Mouse (Mus musculus) limb, embryonic 14.5 days (tissue): ENCODE data around the gene Tedc1. TPM values are rescaled to one million over a fixed set of nuclear protein-coding genes. Genes with fewer than 3 reads are reported as not detected.

Experiments used
- ATAC-seq: fragments of 200-750 bp; cut with Nextera tagmentation; 2 replicates; pipeline ENCODE4 v1.8.0; 2017; ENCODE audit warnings: low read depth, moderate number of reproducible peaks, moderate TSS enrichment; ENCODE audit not compliant: low FRiP score
- DNase-seq: peaks from one replicate; pipeline ENCODE4 v3.0.0-alpha.2; 2015; ENCODE audit warnings: low spot score
- H3K27ac ChIP-seq: fragments of 300-500 bp; sonication (generic); replicated peaks from 2 replicates; pipeline ENCODE4 v1.5.1; 2014; ENCODE audit warnings: low read depth, mild to moderate bottlenecking, low read length, moderate library complexity, mixed read lengths
- H3K27me3 ChIP-seq: fragments of 300-500 bp; sonication (generic); 2 replicates; pipeline ENCODE4 v1.6.1; 2014; ENCODE audit warnings: low read length, mixed read lengths; ENCODE audit not compliant: control insufficient read depth, insufficient read depth
- H3K36me3 ChIP-seq: fragments of 300-500 bp; sonication (generic); 2 replicates; pipeline ENCODE4 v1.6.1; 2014; ENCODE audit warnings: mild to moderate bottlenecking, low read length, moderate library complexity, mixed read lengths; ENCODE audit not compliant: control insufficient read depth, insufficient read depth
- H3K4me1 ChIP-seq: fragments of 300-500 bp; sonication (generic); 2 replicates; pipeline ENCODE4 v1.6.1; 2014; ENCODE audit warnings: antibody characterized with exemption, low read length, mixed read lengths; ENCODE audit not compliant: control insufficient read depth, insufficient read depth
- H3K4me2 ChIP-seq: fragments of 300-500 bp; sonication (generic); replicated peaks from 2 replicates; pipeline ENCODE4 v1.6.1; 2014; ENCODE audit warnings: low read depth, mild to moderate bottlenecking, low read length, moderate library complexity; ENCODE audit not compliant: severe bottlenecking
- H3K4me3 ChIP-seq: fragments of 300-500 bp; sonication (generic); replicated peaks from 2 replicates; pipeline ENCODE4 v1.5.1; 2014; ENCODE audit warnings: low read length
- H3K9ac ChIP-seq: fragments of 300-500 bp; sonication (generic); 2 replicates; pipeline ENCODE4 v1.6.1; 2014; ENCODE audit warnings: mild to moderate bottlenecking, low read depth, low read length, moderate library complexity; ENCODE audit not compliant: severe bottlenecking
- H3K9me3 ChIP-seq: fragments of 300-500 bp; sonication (generic); 2 replicates; pipeline ENCODE4 v1.6.1; 2016; ENCODE audit warnings: low read length; ENCODE audit not compliant: control insufficient read depth
- POLR2A ChIP-seq: fragments of 200-500 bp; IDR thresholded peaks from 2 replicates; pipeline ENCODE4 v1.8.0; 2012; ENCODE audit warnings: inconsistent platforms, mild to moderate bottlenecking, moderate library complexity, borderline replicate concordance; ENCODE audit not compliant: insufficient read depth, insufficient read length; ENCODE audit errors: extremely low read depth
- WGBS: fragments of 180-500 bp; shearing (Covaris S2); extraction: QIAGEN DNeasy Blood & Tissue Kit; methylation state at CpG from one replicate; pipeline ENCODE4 v1.1.7; 2014; 5-methylcytosine and 5-hydroxymethylcytosine counted together
- polyA plus RNA-seq, 2 experiments: library from polyadenylated mRNA; depleted of rRNA in 1 of 2; stranded (reverse) in 1 of 2; unstranded in 1 of 2; fragments of >200 nt; fragmentation: Nextera tagmentation in 1 of 2; extraction: Ambion mirVana in 1 of 2; gene quantifications; 2 replicates each; pipeline versions ENCODE4 v1.2.1 to v1.2.3; 2012 to 2014

The Tedc1 gene
- polyA plus RNA-seq, 2 experiments: 19.5 to 30.8 TPM

DNA sequence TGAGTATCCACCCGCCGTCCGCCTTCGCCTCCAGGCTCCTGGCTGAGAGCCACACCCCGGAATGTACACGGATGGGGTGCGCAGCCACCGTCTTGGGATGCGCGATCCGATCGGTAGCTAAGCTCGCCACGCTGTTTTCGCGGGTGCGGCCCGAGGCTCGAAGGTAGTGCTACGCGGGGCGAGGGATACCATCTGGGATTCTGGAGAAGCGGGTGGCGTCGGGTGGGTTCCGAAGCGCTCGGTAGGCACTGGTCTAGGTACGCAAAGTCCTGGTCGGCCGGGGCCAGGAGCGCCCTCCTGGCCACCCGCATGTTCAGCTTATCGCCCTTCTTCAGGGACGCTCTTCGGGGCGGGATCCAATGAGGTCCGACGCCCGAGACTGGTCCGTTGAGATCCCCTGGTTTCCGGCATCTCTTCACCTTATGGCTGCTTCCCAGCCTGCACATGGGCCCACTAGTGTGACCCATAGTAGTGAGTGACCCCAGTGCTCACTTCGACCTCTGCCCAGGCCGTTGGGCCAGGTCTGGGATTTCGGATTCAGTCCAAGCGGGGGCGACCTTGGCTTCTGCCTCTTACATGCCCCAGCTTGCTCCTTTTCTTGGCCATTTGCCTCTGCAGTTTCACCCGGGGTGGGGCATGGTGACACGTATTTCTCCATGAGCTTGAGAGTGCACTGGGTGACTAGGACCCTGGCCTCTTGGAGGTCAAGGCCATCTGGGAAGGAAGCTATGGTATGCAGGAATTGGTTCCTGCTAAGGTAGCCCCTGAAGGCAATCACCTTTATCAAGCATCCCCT is 15.4 kb upstream of the Tedc1 start:
- H3K9ac ChIP-seq: peak overlapping the region; percentile 50
- TF ChIP-seq POLR2A: no peak
- H3K9me3 ChIP-seq: no peaks in the 10 kb centered on the region
- peaks cover 31% of the 10 kb centered on the region for H3K27me3 ChIP-seq
- peaks cover 18% of the 10 kb centered on the region for H3K4me1 ChIP-seq
- H3K27ac ChIP-seq: no peak overlapping the region
- H3K4me3 ChIP-seq: peak overlapping the region; percentile 48
- WGBS: 4% methylated on average over 45 of the region's 49 CpGs
- ATAC-seq (peak; percentile 12), DNase-seq (no peak)
- peak overlapping the region; percentile 91 for H3K4me2 ChIP-seq
- H3K36me3 ChIP-seq: peaks cover 31% of the 10 kb centered on the region

DNA sequence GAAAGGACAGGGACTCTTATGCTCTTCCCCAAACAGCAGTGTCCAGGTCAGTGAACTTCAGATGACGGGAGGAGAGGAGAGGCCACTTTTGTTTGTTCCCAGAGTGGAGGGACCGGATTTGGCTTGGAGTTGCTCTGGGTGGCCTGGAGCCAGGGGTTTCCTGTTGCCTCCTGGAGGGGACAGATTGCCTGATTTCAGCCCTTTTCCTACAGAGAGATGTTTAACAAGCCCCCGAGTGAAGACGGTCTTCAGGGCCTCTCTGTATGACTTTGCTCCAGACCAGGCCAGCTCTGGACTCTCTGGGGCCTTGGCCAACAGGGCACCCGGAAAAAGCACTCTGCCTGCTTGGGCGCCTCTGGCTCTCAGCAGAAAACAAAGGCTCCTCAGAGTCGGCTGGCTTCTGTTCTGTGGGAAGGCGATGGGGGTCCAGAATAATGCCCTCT is 14.7 kb upstream of the Tedc1 start:
- H3K9me3 ChIP-seq: no peaks in the 10 kb centered on the region
- no peak for ATAC-seq
- peaks cover 18% of the 10 kb centered on the region for H3K4me1 ChIP-seq
- H3K36me3 ChIP-seq: peaks cover 24% of the 10 kb centered on the region
- DNase-seq: no peak
- peak overlapping the region; percentile 48 for H3K4me3 ChIP-seq
- WGBS: 71% methylated on average over 8 of the region's 8 CpGs
- no peak for TF ChIP-seq POLR2A
- H3K4me2 ChIP-seq: peak overlapping the region; percentile 91
- H3K27ac ChIP-seq: no peak overlapping the region
- H3K9ac ChIP-seq: no peak overlapping the region
- peaks cover 36% of the 10 kb centered on the region for H3K27me3 ChIP-seq

DNA sequence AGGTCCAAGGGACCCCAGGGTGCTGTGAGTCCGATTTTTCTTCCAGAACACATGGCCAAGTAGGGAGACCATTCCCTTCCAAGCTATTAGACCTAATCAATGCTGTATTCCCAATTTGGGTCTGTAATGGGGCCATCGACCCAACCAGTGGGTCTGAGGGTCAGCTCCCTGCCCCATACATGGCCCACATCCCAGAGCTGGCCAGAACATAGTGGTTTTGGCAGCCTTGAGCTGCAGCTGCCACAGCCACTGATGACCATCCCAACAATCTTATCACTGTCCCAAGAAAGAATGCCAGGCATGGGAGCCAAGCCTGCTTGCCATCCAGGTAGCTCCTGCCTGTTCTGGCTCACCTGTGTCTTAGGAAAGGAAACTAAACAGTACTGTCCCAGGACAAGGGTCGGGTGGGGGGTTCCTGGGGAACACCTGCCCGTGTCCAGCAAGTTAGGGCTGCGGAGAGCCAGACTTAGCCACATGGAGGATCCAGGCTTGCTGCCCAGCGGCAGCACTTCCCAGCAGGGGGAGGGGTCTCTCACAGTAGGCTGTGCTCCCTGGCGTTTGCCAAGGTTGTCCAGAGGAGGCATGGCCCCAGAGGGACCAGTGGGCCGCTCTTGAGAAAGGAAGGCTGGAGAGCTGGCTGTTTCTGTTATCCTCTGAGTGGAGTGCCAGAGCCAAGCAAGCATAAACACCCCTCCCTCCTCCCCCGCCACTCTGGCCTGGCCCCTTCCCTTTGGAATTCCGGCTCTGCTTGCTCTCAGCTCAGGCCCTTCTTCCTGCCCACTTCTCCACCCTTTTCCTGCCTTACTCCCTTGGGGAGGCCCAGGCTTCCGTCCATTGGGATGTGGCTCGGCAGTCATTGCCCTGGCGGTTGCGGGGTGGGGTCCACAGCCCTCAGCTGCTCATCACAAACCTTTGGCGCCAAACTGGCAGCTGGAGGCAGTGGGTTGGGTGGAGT is 13.9 kb upstream of the Tedc1 start:
- H3K4me1 ChIP-seq: peaks cover 18% of the 10 kb centered on the region
- WGBS: 19% methylated on average over 15 of the region's 15 CpGs
- H3K9me3 ChIP-seq: no peaks in the 10 kb centered on the region
- no peak overlapping the region for H3K4me3 ChIP-seq
- TF ChIP-seq POLR2A: no peak
- DNase-seq: peak; percentile 59
- H3K27me3 ChIP-seq: peaks cover 41% of the 10 kb centered on the region
- H3K9ac ChIP-seq: no peak overlapping the region; the same call in 1 of the 2 replicates
- peaks cover 16% of the 10 kb centered on the region for H3K36me3 ChIP-seq
- H3K27ac ChIP-seq: no peak overlapping the region
- H3K4me2 ChIP-seq: peak overlapping the region; percentile 32
- ATAC-seq: no peak

DNA sequence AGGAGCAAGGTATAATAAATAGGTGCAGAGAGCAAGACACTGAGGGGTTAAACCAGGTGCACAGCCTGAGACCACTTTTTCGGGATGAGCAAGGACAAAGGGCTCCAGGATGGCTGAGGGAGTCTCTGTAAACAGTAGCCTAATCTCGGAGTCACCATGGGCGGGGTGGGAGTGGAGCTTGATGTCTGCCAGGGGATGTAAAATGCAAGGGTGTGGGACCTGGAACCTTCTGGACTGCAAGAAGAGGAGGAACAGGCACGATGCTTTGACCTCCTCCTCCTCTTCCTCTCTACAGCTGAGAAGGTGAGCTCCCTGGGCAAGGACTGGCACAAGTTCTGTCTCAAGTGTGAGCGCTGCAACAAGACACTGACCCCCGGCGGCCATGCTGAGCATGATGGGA is 13.1 kb upstream of the Tedc1 start:
- Histone ChIP-seq H3K9ac (no peak overlapping the region), H3K27me3 (peaks cover 41% of the 10 kb centered on the region), H3K9me3 (no peaks in the 10 kb centered on the region), H3K4me2 (peak overlapping the region; percentile 32), H3K4me3 (no peak overlapping the region), H3K4me1 (peaks cover 18% of the 10 kb centered on the region), H3K36me3 (peaks cover 7% of the 10 kb centered on the region), H3K27ac (no peak overlapping the region)
- DNase-seq: no peak
- TF ChIP-seq POLR2A: no peak
- no peak for ATAC-seq
- WGBS: 50% methylated on average over 7 of the region's 7 CpGs
